Mouse (Mus musculus) liver, postnatal 0 days (tissue): Measurements from ENCODE around the gene Tmem116.

Experiments used
- CTCF ChIP-seq: sonication (generic); IDR thresholded peaks from 2 replicates; pipeline ENCODE4 v1.5.1; 2016; ENCODE audit warnings: antibody characterized with exemption, low read depth
- EP300 ChIP-seq: IDR thresholded peaks from 2 replicates; pipeline ENCODE4 v1.6.1; 2016; ENCODE audit warnings: antibody characterized with exemption, low read depth, mild to moderate bottlenecking

- TF ChIP-seq CTCF (no peak), EP300 (no peak)
These were observed 88.4 kb downstream of the Tmem116 start for GRCm38 (mm10) chr5:121540066-121540465.
